Mouse (Mus musculus) lung, postnatal 36 days (tissue): ENCODE measurements at regions not wholly inside any gene's neighbourhood (a gene's known extent, or its start where the extent isn't known, plus 50 kb on each side); places are given as distances from the start of the nearest gene placed in this dataset.

ENCODE experiments used
- DNase-seq: peaks from one replicate; pipeline ENCODE4 v3.0.0; 2022; ENCODE audit warnings: mixed read lengths

DNA sequence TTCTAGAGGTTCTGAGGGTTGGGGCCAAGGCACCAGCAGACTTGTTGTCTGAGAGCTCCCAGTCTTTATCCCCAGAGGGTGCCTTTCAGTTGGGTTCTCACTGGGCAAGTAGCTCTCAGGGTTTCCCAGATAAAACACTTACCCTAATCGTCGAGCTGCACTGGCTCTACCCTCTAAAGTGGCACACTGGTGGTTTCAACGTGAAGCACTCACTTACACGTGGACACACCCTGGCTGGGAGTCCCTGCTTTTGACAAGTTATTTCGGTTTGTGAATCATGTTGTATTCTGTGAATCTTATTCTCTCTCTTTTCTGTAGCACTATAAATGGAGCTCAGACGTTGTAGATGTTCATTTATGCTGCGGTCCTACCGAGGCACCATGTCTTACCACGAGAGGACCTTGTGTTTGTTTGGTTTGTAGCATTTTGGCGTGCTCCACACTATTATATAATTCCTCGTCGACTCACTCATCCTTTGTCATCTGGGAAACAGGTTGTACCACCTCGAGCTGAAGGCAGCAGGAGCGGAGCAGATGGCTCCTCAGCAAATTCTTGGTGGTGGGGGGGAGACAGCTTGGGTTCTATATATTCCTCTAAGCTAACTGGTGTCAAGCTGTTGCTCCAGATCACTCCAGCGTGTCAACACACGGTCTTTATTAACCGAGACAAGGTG is 445.3 kb downstream of the Klf5 start:
- DNase-seq = peak; percentile 19

DNA sequence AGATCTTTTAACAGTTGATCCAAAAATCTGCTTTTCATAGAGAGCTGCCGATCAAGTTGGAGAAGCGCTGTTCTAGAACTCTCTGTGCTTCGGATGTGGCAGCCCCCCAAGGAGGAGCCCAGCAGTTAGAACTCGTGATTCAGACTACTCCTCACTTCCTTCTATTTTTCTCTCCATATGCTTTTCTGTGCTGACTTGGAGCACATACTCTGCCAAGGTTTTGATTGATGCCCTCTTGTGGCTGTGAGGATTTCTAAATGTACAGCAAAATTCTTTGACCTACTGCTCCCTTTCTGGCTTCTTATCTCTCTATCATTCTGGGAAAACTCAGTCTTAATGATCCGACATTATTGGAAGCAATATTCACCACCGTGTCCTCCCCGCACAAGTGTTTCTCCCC is 446.7 kb downstream of the Klf5 start:
- DNase-seq = peak; percentile 50

DNA sequence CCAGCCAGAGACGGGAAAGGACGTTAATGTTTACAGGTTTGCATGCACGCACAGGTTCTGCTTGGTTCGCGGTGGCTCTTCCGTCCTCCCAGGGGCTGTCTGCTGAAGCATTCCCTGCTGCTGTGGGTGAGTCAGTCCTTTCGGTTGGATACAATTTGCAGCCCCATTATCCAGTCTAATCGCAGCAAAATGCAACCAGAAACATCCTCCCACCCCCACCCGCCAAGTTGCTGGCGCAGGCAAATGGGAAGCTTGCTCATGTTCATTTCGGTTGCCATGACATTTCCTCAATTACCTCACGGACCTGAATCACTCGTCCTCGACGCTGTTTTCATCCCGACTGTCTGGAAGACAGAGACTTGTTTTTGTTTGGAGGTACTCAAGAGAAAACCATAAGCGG is 449.7 kb downstream of the Klf5 start:
- no peak for DNase-seq

DNA sequence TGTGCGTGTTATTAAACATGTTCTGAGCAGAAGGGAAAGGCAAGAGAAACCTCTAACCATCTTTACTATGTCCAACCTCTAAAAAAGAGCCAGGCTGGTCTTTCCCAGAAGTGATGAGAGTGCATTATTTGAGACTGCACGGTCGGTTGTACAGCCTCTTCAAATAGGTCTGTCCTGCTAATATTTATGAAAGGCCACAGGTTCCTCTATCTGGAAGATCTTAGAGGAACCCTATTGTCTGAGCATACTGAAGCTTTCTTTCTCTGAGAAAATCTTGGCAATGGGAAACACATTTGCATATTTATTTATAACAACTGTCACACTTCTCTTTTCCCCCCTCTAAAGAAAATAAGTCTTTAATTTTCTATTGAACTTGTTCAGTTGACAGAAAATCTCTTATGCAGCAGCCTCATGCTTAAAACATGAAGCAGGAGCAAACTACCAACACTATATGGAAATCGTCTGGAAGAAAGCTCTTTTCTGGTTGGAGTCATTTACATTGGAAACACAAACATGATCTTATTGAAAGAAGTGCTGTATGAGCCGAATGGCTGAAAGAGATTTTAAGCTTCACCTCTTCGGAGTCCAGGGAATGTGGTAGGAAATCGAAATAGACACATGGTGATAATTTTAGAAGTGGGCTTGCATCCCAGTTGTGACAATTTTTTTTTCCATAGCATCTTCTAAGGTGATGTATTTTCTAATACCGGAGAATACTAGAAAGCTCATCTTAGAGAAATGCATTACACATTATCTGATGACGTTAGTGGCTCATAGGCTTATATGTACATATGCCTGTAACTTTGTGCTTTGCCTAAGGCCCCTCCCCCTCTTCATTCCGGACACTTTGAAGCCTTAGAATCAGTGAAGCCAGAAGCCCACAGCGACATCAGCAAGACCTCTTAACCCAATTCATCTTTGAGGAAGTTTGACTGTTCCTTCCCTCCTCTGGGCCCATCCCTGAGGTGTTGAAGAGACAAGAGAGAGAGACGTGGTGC is 451.1 kb downstream of the Klf5 start:
- no peak for DNase-seq

DNA sequence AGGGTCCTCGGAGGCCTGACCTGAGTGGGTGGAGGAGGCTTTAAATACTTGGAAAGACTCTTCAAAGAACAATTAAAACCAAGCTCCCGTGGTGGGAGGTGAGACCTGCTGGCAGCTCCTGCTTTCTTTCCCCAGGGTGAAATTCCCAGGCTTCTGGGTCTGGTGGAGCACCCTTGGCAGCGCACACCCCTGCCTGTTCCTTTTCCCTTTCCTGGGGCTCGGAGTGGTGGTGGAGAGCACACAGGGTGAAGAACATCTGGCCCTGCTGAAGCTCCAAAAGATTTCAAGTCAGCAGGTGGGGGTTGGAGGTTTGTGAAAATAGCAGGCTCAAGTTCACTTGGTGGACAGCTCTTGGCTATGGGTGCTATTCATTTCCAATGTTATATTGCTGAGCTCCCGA is 459.6 kb downstream of the Klf5 start:
- no peak for DNase-seq

DNA sequence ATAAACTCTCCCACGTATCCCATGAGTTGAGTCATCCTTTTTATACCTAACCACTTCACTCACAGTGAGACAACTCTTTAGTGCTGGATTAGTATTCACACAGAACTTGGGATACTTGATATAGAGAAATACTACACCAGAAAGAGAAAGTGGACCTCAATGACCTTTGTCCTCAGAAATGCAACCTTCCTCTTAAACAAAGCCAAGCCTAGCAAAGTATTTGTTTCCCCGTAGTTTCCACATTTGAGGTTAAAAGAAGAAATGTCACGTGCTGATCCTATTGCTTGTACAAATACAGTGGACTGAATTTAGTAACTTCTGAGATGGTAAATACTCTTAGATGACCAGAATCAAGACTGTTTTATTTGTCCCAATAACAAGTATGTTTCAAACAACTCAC is 464.8 kb downstream of the Klf5 start:
- DNase-seq = no peak

DNA sequence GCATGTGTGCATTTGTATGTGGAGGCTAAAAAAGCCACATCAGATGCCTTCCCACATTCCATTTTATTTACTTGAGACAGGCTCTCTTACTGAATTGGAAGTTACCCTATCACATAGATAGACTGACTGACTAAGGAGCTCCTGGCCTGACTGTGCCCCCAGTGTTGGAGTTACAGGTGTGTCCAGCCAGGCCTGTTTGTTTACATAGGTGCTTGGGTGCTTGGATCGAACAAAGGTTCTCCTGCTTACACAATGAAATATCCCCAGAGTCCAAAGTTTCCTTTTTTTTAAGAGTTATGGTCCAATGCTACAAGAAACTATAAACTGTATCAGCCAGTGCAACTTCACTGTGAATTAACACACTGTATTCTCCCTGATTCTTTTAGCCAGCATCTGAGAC is 472.5 kb downstream of the Klf5 start:
- no peak for DNase-seq

DNA sequence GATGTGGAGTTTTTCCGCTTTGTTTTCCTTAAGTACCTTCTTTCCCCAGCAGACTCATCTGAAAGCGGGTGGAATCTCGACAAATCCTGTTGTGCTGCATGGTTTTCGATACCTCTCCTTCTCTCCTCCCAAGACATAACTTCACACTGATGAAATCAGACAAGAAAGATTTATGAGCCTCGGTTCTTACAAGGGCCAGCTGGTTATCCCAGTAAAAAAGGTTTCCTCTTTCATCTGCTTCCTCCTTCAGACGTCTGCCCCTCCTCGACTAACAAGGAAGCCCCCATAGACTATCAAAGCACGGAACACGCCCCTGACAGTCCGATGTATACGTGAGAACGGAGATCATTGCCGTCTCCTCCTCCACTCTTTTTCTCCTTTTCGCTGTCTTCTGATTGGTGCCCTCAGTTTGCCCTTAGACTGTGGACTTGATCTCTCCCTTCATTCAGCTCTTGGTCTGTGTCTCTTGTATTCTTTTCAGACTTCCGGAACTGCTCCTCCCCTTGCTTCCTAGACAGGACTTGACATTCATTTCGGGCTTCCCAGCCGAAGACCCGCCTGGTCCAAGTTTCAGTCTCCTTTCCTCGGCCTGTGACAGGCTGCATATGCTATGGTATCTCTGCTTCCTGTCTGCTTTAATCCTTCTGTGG is 474.4 kb downstream of the Klf5 start:
- DNase-seq = no peak

DNA sequence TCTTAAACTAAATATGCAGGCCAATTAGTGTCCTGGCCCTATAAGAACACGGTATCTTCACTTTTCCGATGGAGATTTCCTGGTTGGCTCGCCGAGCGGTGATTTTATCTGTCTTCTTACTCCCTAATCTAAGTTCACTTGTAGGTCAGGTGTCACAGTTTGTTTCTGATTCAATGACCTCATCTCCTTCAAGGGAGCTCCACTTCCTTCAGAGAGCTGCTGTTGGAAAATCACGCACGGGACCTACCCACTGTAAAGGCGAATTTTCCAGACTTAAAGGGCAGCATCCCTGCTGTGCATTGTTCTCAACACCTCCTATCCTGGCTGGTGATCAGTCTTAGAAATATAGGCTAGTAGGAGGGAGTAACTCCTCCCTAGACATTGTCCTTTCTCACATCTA is 480.0 kb downstream of the Klf5 start:
- peak; percentile 47 for DNase-seq

DNA sequence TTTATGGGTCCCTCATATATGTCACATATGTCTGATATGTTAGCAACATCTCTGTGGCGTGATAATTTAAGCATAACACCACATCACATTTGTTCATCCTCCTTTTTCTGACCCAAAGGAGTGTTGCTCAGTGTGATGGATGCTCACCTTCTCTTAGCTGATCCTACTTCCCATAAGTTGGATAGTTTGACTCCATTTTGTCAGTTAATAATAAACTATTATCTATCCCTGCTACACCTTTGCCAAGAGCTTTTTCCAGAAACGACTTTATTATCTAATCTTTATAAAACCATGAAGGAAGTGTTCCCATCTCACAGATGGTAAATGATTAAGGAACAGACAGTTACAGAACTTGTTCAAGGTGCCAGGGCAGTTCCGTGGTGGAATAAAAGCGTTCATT is 480.5 kb downstream of the Klf5 start:
- DNase-seq = no peak

DNA sequence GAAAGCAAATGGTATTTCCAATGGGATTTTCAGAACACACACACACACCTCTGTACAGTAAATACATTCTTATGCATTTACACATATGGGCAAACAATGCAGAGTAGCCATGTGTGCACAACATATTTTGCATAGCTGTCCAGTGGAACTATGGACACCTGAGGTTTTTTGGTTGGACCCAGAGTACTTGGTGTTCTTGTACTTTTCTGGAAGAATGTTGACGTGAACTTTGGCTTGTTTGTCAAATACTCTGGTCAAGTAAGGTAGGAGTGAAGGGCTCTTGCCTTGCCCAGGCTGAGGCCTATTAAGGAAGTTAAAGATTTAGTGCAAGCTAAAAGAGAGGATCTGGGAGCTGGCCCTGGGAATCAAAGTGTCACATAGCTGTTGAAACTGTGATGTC is 485.2 kb downstream of the Klf5 start:
- DNase-seq = peak; percentile 82

DNA sequence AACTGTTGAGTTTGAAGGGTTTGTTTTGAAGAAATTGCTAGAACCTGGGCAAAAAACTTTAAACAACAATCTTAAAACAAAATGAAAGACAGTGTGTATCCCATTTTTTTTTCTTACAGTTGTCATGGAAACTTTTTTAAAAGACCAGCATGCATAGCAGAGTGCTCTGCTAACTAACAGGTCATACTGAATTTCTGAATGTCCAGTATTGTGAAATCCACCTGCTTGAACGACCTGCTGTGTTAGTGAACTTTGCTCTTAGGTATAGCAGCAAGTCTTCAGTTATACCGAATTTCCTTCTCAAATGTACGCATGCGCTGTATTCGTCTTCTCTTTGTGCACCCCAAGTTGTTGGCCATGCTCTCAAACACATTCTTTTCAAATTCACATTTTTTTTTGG is 486.6 kb downstream of the Klf5 start:
- peak; percentile 35 for DNase-seq

DNA sequence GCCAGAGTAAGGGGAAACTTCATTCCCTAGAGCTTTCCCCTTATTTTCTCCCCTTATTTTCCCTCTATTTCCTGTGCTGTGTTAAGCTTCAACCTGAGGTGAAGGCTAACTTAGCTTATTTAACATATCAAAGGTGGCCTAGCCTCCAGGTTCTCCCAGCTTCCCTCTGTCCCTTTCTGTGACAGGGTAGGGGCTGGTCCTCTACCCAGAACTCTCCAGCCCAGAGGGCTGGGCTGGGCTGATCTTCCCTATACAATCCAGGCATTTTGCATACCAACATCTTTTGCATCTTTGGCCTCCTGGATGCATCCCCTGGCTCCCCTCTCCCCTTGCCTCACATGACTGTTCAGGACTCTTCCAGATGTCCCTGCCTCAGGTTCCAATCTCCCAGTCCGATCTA is 487.9 kb downstream of the Klf5 start:
- no peak for DNase-seq

DNA sequence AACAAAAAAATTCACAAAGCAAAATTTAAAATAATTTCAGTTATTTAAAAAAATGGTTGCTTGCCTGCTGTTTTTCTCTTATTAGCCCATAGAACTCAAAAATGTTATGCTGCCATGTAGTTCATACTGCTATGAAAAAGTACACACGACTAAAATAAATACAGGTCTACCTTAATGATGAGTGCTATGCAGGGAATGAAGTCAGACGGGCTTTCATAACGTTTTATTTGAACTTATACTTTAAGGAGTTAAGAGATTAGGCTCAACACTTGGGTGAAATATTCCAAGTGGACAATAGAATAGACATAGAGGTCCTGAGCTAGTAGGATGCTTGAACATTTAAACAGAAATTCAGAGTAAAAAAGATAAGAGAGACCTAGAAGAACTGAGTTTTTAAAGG is 489.7 kb downstream of the Klf5 start:
- DNase-seq = peak; percentile 54

DNA sequence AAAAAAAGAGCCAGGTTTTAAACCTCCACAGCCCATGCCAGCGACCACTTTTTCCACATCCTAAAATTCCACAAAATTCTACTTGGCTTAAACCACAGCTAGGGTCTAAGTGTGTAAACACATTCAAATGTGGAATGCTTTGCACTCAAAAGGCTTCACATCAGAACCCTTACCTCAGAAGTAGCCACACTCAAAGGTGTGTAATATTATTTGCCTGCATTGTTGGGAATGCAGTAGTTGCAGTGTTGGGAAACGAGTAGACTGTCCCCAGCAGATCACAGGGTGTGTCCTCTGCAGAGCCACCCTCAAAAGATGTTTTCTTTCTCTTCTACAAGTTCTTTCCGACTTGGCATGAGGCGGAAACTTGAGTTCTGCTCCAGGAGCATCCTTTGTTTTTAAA is 488.2 kb downstream of the Klf12 start:
- DNase-seq = peak; percentile 28

DNA sequence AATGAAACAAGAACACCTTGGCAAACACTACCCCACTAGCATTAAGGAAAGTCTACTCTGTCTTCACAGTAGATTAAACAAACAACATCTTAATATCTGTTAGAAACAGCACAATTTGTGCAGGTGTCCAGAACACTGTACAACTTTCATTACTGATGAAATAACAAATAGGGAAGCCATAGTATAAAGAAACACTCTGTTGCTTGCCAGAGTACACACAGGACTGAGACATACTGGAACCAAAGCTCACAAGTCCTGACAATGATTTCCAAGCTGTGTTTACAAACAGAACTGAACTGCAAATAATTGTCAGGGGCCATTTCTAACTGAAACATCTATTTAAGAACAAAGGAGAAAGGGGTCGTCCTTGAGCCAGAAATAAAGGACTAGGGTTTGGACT is 478.4 kb downstream of the Klf12 start:
- DNase-seq = no peak

DNA sequence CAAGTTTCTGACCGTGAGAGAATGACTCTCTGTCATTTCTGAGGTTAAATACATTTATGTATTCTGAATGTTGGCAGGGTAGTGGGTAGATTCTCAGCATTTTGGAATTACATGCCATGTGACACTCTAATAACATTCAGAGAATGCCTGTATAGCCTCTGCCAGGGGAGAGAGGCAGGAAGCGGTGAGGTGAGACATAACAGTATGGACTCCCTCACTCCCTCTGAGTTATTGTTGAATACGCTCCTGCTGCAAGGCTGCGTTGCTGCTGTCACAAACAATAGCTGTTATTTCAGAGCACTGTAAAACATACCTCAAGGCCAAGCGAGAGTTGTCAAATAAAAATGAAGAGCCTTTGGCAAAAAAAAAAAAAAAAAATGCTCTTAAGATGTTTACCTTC is 477.9 kb downstream of the Klf12 start:
- DNase-seq = no peak

DNA sequence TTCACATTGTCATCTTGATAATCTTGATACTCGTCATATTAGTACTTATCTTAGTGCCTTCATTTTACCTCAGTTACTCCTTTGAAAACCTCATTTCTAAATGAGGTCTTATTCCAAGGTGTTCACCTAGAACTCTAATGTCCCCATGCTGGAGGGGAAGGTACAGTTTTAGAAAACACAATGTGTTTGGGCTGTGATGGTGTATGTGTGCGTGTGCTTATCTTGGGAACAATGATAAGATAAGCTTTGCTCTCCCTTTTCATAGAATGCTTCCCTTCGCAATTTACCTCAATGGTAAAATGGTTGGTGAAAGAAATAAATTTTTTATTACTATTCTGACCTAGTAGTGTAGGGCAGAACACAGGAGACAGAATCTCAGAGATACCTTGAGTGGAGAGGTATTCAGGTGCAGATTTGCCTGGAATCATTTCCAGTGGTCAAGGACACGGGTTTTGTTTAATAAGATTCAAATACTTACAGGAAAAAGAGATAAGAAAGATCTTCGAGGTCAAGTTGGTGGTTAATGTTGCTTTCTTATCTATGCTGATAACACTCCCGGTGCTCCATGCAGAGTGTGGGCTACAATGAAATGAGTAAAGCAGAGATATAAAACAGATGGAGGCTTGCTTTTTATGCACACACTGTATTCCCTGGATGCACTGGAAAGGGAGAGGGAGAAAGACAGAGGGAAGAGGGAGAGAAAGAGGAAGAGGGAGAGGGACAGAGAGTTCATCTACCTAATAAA is 471.6 kb downstream of the Klf12 start:
- DNase-seq = no peak
